Mouse (Mus musculus): ENCODE results near the gene Slc9a3r2.

DNA sequence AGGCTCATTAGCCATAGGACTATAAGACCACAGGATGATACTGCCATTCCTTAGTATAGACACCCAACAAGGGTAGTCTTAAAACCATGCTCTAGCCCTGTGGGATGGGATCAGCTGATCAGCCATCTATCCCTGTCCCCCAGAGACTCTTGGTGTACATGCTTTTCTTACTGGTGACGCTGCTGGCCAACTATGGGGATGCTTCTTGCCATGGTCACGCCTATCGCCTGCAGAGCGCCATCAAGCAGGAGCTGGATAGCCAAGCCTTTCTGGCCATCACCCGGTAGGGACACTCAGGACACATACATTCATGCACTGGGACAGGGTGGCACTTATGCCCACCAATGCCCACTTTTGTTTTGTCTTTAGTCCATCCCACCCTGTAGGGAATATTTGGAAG, 58.4 kb downstream of the Slc9a3r2 start:
- TF ChIP-seq CTCF (IDR thresholded peaks at IDR 0.05) (no peak), POLR2A (IDR thresholded peaks at IDR 0.05; ENCODE audit: insufficient read depth, low read depth, low read length) (no peak)

Measured in heart, adult 2 months (tissue).